Comparison of ENCODE assay signal across 24 mouse cellular contexts in the genomic region with DNA sequence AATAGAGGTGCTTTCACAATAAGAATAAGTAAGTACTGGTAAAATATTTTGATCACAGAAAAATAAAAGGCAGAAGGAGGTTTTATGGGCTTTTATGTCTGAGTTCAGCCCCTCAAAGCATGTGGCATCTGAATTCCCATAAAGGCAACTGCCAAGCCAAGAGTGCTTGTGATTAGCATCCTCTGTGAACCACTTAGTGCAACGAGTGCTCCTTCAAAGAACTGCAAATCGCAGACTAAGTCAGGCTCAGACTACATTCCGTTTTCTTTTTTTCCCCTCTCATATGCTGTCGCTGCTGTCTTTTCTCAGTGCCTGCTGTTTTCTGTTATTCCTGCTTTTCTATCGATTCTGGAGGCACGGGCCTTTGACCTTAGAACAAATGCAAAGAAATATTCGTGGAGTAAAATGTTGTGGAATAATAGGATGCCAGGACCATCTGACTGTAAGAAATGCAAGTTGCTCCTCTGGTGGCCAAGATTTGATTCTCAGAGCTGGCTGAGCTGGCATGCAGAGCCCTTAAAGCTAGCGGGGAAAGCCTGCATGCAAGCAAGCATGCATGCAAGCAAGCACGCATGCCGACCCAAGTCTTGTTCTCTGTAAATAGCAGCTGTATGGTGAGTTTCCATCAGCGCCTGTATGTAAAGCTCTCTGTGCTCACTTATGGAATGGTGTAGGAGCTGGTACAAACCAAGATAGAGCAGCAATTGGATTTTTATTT.
DNase-seq lines count a peak whose midpoint lies in the region; ATAC-seq and TF ChIP-seq lines count a peak whose summit lies in the region.
"Had no signal": no experiment of that assay in that cellular context is flagged by ENCODE, and none has a peak within 500 bp of the region (broad histone marks: within the 10 kb centered on the region; RNA-seq: fewer than 3 reads in every experiment).

No protein-coding gene starts in this region.

- no peaks in the 10 kb centered on the region for H3K27me3 ChIP-seq in forebrain, embryonic 14.5 days (replicated peaks; ENCODE audit: control insufficient read depth, insufficient read depth, low read length)
- H3K27me3 ChIP-seq in forebrain, embryonic 10.5 days (ENCODE audit: poor library complexity, severe bottlenecking): no peaks in the 10 kb centered on the region; the same call in 1 of the 2 replicates
- H3K27me3 ChIP-seq in midbrain, postnatal 0 days (ENCODE audit: insufficient read depth, low read length): no peaks in the 10 kb centered on the region
- H3K27me3 ChIP-seq in midbrain, embryonic 10.5 days (ENCODE audit: low read depth, poor library complexity, severe bottlenecking): no peaks in the 10 kb centered on the region
- no peaks in the 10 kb centered on the region for H3K27me3 ChIP-seq in embryonic facial prominence, embryonic 12.5 days
- H3K27me3 ChIP-seq in limb, embryonic 14.5 days (ENCODE audit: control insufficient read depth, insufficient read depth, low read length): no peaks in the 10 kb centered on the region
- H3K27me3 ChIP-seq: midbrain, embryonic 12.5 days; neural tube, embryonic 15.5 days; Patski had no signal

- H3K4me1 ChIP-seq in forebrain, embryonic 14.5 days (ENCODE audit: control insufficient read depth, insufficient read depth, low read length): no peaks in the 10 kb centered on the region
- peaks cover 13% of the 10 kb centered on the region for H3K4me1 ChIP-seq in forebrain, embryonic 10.5 days
- no peaks in the 10 kb centered on the region for H3K4me1 ChIP-seq in midbrain, postnatal 0 days (ENCODE audit: insufficient read depth, low read length)
- peaks cover 14% of the 10 kb centered on the region for H3K4me1 ChIP-seq in midbrain, embryonic 10.5 days
- H3K4me1 ChIP-seq in embryonic facial prominence, embryonic 12.5 days: peaks cover 15% of the 10 kb centered on the region
- H3K4me1 ChIP-seq in limb, embryonic 14.5 days (ENCODE audit: control insufficient read depth, insufficient read depth, low read length): peaks cover 23% of the 10 kb centered on the region
- H3K4me1 ChIP-seq: midbrain, embryonic 12.5 days had no signal

- 0 out of 2 replicates have a peak, but pooled peaks have one; percentile 13 for TF ChIP-seq CTCF in midbrain, postnatal 0 days (IDR thresholded peaks at IDR 0.05)

- no peak overlapping the region for H3K4me2 ChIP-seq in forebrain, embryonic 14.5 days (ENCODE audit: low read length)
- H3K4me2 ChIP-seq in midbrain, postnatal 0 days (ENCODE audit: low read depth, low read length, poor library complexity, severe bottlenecking): no peak overlapping the region
- H3K4me2 ChIP-seq in embryonic facial prominence, embryonic 12.5 days (replicated peaks): no peak overlapping the region
- H3K4me2 ChIP-seq in limb, embryonic 14.5 days (replicated peaks; ENCODE audit: low read depth, low read length, severe bottlenecking): no peak overlapping the region
- H3K4me2 ChIP-seq: liver, embryonic 11.5 days; midbrain, embryonic 12.5 days; neural tube, embryonic 15.5 days had no signal

- no peak overlapping the region for H3K27ac ChIP-seq in forebrain, embryonic 14.5 days (ENCODE audit: low read depth, low read length)
- H3K27ac ChIP-seq in forebrain, embryonic 10.5 days: no peak overlapping the region
- H3K27ac ChIP-seq in midbrain, postnatal 0 days (ENCODE audit: low read depth, low read length): no peak overlapping the region
- H3K27ac ChIP-seq in midbrain, embryonic 10.5 days (replicated peaks): no peak overlapping the region
- H3K27ac ChIP-seq in embryonic facial prominence, embryonic 12.5 days: peak overlapping the region; percentile 24; the same call in 1 of the 2 replicates
- H3K27ac ChIP-seq in limb, embryonic 14.5 days (replicated peaks; ENCODE audit: low read depth, low read length): no peak overlapping the region; the same call in 1 of the 2 replicates
- H3K27ac ChIP-seq: kidney, postnatal 0 days; midbrain, embryonic 12.5 days; neural tube, embryonic 15.5 days had no signal

- ATAC-seq in forebrain, embryonic 14.5 days: peak; percentile 46; the same call in 1 of the 2 replicates
- no peak for ATAC-seq in midbrain, postnatal 0 days (ENCODE audit: low FRiP score)
- no peak for ATAC-seq in embryonic facial prominence, embryonic 12.5 days (ENCODE audit: insufficient number of reproducible peaks, insufficient read depth, low FRiP score, low TSS enrichment)
- ATAC-seq in limb, embryonic 14.5 days (ENCODE audit: low FRiP score, low read depth): no peak
- no peak for ATAC-seq in CD4-positive, CD25-positive, alpha-beta regulatory T cell, adult 4 months
- ATAC-seq: forebrain, embryonic 16.5 days; intestine, embryonic 16.5 days; Patski had no signal

- no peaks in the 10 kb centered on the region for H3K9me3 ChIP-seq in forebrain, embryonic 14.5 days (replicated peaks; ENCODE audit: control insufficient read depth, low read length)
- H3K9me3 ChIP-seq in forebrain, embryonic 10.5 days: no peaks in the 10 kb centered on the region
- no peaks in the 10 kb centered on the region for H3K9me3 ChIP-seq in midbrain, postnatal 0 days (ENCODE audit: low read length)
- H3K9me3 ChIP-seq in midbrain, embryonic 10.5 days (replicated peaks): no peaks in the 10 kb centered on the region
- H3K9me3 ChIP-seq in embryonic facial prominence, embryonic 12.5 days: no peaks in the 10 kb centered on the region
- no peaks in the 10 kb centered on the region for H3K9me3 ChIP-seq in limb, embryonic 14.5 days (ENCODE audit: control insufficient read depth, low read length)
- H3K9me3 ChIP-seq: midbrain, embryonic 12.5 days; neural tube, embryonic 15.5 days had no signal

- H3K9ac ChIP-seq in forebrain, embryonic 14.5 days (ENCODE audit: low read length): no peak overlapping the region
- no peak overlapping the region for H3K9ac ChIP-seq in midbrain, postnatal 0 days (replicated peaks; ENCODE audit: low read length, poor library complexity, severe bottlenecking)
- no peak overlapping the region for H3K9ac ChIP-seq in embryonic facial prominence, embryonic 12.5 days
- no peak overlapping the region for H3K9ac ChIP-seq in limb, embryonic 14.5 days (ENCODE audit: low read depth, low read length, severe bottlenecking)
- H3K9ac ChIP-seq: midbrain, embryonic 12.5 days; neural tube, embryonic 15.5 days had no signal

- no peak for TF ChIP-seq POLR2A in limb, embryonic 14.5 days (IDR thresholded peaks at IDR 0.05; ENCODE audit: borderline replicate concordance, extremely low read depth, insufficient read depth, insufficient read length)

- no peak overlapping the region for H3K4me3 ChIP-seq in forebrain, embryonic 14.5 days (ENCODE audit: low read depth, low read length)
- H3K4me3 ChIP-seq in forebrain, embryonic 10.5 days: no peak overlapping the region
- no peak overlapping the region for H3K4me3 ChIP-seq in midbrain, postnatal 0 days (ENCODE audit: low read depth, low read length)
- H3K4me3 ChIP-seq in midbrain, embryonic 10.5 days: no peak overlapping the region
- H3K4me3 ChIP-seq in embryonic facial prominence, embryonic 12.5 days: no peak overlapping the region
- no peak overlapping the region for H3K4me3 ChIP-seq in limb, embryonic 14.5 days (replicated peaks; ENCODE audit: low read length)
- H3K4me3 ChIP-seq: midbrain, embryonic 12.5 days; neural tube, embryonic 15.5 days had no signal

- no peaks in the 10 kb centered on the region for H3K36me3 ChIP-seq in forebrain, embryonic 14.5 days (ENCODE audit: control insufficient read depth, insufficient read depth, low read length)
- H3K36me3 ChIP-seq in forebrain, embryonic 10.5 days (replicated peaks): no peaks in the 10 kb centered on the region
- H3K36me3 ChIP-seq in midbrain, postnatal 0 days (ENCODE audit: insufficient read depth, low read length): no peaks in the 10 kb centered on the region
- H3K36me3 ChIP-seq in midbrain, embryonic 10.5 days: no peaks in the 10 kb centered on the region
- no peaks in the 10 kb centered on the region for H3K36me3 ChIP-seq in embryonic facial prominence, embryonic 12.5 days
- no peaks in the 10 kb centered on the region for H3K36me3 ChIP-seq in limb, embryonic 14.5 days (ENCODE audit: control insufficient read depth, insufficient read depth, low read length)
- H3K36me3 ChIP-seq: midbrain, embryonic 12.5 days; neural tube, embryonic 15.5 days had no signal

- 53% methylated on average over 11 of the region's 11 CpGs for WGBS in forebrain, embryonic 14.5 days
- 68% methylated on average over 11 of the region's 11 CpGs for WGBS in forebrain, embryonic 10.5 days
- WGBS in midbrain, postnatal 0 days: 53% methylated on average over 11 of the region's 11 CpGs
- 67% methylated on average over 11 of the region's 11 CpGs for WGBS in midbrain, embryonic 10.5 days
- 48% methylated on average over 11 of the region's 11 CpGs for WGBS in embryonic facial prominence, embryonic 12.5 days
- WGBS in limb, embryonic 14.5 days: 39% methylated on average over 11 of the region's 11 CpGs

- peak; percentile 47 for DNase-seq in forebrain, embryonic 14.5 days (ENCODE audit: low spot score)
- DNase-seq in forebrain, embryonic 10.5 days (ENCODE audit: extremely low spot score, low spot score): no peak
- no peak for DNase-seq in midbrain, postnatal 0 days (ENCODE audit: low spot score)
- DNase-seq in midbrain, embryonic 10.5 days (ENCODE audit: low spot score): no peak
- peak; percentile 11 for DNase-seq in limb, embryonic 14.5 days (ENCODE audit: low spot score)
- no peak for DNase-seq in spleen, postnatal 10 days (ENCODE audit: low spot score in 2 of 2)
- DNase-seq: adrenal gland, postnatal 14 days; cerebellum, adult 11-12 months; cerebellum, postnatal 10 days; gastrocnemius, postnatal 10 days; kidney, adult 8-10 months; kidney, postnatal 4 days; layer of hippocampus, postnatal 36 days; left cerebral cortex, postnatal 4 days; lung, postnatal 36 days had no signal

Comparison
In these comparisons a context has a peak if more than half of its experiments do, and no peak if none do; other contexts are left out.
1. DNase-seq: peak in forebrain, embryonic 14.5 days (single experiment) and limb, embryonic 14.5 days (single experiment); none in forebrain, embryonic 10.5 days (single experiment), midbrain, postnatal 0 days (single experiment), midbrain, embryonic 10.5 days (single experiment) and spleen, postnatal 10 days (0 of 2).